Mouse (Mus musculus): ENCODE measurements at regions not wholly inside any gene's neighbourhood (a gene's known extent, or its start where the extent isn't known, plus 50 kb on each side); places are given as distances from the start of the nearest gene placed in this dataset.

DNA sequence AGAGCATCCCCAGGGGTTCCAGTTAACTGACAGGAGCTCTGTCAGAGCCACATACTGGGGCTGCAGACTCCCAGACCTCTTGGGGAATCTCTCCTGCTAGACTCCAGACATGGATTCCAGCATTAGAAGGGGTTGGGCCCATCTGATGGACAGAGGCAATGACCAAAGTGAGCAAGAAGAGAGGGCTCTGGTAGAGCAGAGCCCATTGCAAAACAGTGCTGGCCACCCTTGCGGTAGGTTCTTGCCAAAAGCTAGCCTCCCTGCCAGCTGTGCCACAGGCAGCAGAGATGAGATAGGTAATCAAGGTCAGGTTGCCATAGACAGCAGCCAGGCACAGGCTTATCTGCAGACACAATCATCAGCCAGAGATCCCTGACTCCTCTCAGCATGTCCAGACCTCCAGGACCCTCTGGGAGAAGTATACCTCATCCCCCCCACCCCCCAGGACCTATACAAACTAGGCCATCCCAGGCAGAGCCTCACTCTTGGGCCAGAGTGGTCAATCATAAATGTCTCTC lies 151.1 kb upstream of the Cdh4 start:
- no peak for DNase-seq

DNA sequence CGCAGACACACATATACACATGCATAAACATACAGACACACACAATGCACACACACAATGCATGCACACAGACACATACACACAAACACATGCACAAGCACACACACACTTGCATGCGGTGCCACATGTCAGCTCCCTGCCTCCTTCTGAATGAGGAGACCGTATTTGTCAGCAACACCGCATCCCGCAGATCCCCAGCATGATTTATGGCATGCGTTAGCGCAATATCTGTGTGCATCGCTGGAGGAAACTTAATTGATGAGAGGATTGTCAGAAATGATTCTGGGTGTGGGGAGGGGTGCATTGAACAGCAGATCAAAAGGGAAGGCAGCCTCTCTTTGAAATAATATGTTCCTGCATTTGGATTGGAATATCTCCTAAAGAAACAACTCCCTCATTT lies 150.3 kb upstream of the Cdh4 start:
- no peak for DNase-seq

DNA sequence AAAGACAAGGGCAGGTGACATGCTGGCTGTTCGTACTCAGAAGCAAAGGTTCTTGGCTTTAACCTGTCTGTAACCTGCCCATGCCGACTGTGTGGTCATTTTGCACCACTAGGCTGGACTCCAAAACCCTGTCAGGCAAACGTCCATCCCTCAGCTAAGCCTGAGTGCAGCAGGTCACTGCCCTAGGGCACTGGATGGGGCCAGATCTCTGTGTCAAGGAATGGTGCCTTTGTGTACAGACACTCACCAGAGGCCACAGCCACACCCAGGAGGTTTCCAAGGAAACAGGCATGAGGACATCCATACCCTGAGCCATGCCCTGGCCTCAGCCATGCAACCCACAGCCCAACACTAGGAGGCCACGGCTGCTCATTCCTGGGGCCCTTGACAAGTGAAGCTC lies 149.7 kb upstream of the Cdh4 start:
- no peak for DNase-seq

DNA sequence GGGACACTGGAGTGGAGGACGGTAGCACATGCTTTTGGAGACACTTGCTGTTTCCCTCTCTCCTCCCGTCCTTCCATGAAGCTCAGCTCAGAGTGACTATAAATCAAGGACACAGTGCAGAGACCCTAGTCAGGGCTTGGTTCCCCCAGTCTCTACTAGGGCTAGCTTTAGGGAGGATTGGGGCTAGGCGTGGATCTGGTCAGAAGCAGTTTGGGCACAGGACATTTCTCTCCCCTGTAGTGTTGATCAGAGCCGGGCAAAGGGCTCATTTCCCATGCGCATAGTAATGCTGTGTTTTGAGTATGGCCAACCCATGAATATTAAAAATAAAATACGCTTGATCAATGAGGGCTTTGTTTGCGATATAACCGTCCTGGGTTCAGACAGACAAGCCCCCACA lies 149.1 kb upstream of the Cdh4 start:
- no peak for DNase-seq

DNA sequence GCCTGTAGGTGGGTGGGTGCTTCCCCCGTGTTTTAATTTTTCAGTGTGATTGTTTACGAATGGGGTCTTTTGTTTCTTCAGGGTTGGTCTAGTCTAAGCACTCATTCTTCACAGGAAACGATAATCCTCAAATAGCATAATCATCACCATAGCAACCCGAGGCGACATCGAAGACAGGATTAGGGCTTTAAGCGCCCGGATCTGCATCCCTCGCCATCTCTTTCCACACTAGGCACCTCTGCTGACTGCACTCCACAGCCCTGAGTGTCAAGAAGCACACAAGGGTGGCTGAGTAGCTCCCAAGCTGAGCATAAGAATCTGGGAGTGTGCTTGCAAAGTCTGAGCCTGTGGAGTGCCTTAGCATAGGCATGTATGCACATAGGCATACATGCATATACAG lies 145.2 kb upstream of the Cdh4 start:
- no peak for DNase-seq

DNA sequence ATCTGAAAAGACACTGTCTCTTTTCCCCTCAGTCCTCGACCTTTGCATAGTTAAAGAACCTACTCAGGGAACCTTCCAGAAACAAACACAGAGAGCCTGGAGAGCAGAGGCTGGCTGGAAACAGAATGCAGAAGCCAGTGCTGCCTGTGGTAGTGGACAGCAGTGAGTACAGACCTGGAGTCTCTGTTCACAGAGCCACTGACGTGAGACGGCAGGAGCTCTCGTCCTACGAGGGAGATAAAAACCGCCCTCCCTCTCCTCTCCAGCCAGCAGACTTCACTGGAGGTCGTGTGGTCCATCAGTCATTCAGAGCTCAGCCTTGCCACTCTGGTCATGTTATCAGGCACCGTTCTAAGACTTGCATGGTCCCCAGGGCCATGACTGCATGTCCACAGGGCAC lies 138.5 kb upstream of the Cdh4 start:
- DNase-seq = no peak

DNA sequence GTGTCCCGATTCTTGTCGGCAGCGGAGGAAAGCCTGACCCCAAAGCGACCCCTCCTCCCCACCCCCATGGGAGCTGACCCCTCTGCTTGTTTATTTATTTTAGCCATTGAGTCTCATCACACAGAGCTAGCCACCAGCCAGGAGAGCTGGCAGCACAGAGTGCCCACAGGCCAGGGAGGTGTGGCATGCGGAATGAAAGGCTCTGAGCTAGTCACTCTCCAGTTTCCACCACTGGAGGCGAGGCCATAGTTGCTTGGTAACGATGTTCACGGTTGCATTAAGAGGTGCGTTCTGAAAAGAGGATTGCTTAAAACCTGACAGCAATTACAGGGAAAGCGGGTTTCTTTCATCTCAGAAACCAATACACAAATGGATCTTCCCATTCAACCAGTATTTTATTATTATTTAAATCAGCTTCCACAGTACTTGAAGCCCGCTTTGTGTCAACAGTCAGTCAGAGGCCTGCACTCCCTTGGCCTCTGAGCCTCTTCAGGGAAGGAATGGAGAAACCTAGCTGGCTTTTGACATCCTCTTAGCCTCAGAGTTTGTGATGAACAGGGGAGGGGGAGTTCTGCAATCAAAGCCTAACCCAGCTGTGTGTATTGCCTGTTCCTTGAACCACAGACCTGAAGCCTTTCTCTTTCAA lies 134.8 kb upstream of the Cdh4 start:
- DNase-seq = peak in 1 of 2 experiments; percentile 13

DNA sequence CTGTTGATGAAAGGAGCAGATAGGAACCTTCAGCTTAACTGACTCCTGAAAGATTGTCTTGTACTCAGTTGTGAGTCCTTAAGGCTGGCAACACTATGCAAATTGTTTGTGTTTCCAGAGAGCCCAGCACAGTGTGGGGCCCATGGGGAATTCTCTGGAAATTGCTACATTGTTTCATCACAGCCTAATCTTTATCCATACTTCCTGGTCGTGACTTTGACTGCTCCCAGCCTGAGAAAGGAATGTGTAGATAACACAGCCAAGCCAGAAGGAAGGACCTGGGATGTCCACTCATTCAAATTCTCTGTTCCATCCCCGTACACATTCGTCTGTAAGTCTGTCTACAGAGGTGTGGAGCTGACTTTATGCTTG lies 134.3 kb upstream of the Cdh4 start:
- DNase-seq = no peak

DNA sequence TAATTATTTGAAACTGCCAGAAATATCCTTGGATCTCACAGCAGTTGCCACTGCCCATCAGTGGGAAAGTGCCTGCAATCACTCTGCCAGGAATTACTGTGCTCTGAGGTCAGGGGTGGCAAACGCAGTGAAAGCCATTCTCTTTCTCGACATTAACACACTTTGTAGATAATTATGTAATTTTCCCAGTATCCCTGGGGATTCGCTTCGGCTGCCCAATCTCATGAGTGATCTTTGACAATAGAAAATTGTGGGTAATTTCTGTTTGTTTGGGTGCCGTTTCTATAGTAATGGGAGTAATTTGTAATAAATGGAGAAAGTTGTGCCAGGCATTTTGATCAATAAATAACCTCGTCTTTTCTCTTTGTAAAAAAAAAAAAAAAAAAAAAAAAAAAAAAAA lies 124.2 kb upstream of the Cdh4 start:
- DNase-seq = no peak

DNA sequence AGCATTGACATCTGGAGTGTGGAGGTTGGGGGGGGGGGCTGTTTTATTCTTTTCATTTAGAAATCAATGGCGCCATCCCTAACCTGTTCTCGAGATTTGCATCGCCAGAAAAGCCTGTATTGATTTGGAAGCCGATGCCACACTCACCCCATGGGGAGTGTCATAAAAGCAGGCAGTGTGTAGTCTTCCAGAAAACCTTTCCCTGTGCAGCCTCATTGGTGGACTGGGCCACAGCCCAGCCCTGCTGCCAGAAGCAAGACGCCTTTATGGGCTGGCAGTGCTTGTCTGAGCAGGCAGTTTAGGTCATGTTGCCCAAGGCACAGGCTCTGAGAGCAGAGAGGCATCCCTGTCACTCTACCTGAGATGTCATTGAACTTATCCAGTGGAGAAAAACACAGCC lies 117.0 kb upstream of the Cdh4 start:
- no peak for DNase-seq

DNA sequence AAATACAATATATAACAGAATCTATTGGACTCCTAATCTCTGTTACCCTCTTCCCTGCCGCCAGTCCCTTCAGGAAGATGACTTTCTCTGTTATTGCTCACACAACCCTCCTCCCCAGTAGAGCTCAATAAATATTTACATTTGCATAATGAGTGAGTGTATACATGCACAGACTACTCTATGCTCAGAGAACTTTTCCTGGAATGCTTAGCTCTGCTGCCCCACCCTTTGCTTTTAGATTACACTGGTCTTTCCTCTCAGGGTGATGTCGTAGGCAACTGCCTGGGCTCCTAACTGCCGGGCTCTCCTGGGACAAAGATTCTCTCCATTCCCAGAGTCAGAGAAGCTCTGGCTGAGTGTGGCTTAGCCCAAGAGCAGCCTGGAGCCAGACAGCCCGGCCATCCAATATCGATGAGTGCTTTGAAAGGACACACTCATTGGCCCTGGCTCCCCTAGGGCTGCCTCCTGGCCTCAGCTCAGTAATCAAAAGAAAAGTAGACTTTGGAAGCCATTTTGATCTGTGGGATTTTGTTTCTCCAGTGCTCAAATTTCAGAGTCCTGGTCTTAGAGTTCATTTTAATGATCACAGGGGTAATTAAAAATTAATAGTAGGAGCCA lies 109.2 kb upstream of the Cdh4 start:
- no peak for DNase-seq

DNA sequence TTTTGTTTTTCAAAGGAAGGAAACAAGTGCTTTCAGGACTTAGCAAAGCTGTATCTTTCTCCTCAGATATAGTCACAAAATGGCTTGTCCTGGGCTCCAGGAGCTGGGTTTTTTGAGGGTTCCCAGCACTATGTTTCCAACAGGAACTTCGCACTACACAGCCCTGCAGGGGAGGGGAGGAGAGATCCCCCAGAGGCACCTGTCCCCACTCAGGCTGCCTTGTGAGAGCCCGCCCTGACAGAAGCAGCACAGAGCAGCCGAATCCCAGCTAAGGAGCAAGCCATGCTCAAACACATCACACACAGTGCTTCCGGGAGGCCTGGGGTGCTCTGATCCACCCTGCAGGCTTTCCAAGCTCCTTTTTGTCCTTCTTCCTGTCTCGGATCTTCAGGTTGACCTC lies 108.6 kb upstream of the Cdh4 start:
- no peak for DNase-seq

DNA sequence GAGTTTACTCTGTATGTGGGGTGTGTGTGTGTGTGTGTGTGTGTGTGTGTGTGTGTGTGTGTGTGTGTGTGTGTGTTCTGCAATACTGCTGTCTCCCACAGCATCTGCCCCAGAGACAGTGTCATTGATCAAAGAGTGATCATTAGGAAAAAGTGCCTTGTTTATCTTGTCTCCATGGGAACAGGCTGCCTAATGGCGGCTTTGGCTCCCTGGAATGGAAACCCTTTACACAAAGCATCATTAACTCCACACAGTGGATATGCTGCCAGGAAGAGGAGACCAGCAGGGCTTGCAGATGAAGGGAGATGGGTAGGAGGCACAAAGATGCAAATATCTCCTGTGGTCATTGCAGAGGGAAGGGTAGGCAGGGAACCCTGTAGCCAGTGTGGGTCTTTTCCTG lies 106.0 kb upstream of the Cdh4 start:
- DNase-seq = no peak

DNA sequence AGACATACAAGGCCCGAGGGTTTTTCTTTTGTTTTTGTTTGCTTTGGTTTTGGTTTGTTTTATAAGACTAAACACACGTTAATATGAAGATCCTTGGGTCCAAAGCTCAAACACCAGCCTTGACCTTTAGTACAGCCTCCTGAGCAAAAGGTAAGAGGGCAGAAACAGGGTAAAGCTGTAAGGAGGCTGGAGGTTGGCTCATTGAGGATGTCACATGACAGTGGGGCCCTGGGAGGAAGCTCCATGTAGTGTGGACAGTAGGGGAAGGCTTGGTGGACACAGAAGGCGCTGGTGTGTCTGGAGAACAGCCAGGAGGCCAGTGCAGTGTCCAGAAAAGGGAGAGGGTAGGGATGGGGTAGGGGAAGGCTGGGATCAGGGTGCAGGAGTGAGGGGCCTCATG lies 89.6 kb upstream of the Cdh4 start:
- no peak for DNase-seq

DNA sequence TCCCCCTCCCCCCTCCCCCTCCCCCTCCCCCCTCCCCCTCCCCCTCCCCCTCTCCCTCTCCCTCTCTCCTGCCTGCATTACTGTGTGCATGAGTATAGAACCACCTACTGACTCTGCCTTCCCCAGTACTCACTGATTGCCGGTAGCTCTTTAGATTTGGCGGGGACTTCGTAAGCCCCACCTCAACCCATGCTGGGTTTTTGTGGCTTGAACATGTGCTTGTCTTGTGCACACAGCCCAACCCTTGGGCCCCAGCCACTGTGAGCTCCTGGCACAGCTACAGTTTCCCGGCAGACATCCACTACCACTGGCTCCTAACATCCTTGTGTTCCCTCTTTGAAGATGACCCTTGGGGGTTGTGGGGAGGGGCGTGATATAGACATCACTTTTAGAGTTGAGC lies 87.4 kb upstream of the Cdh4 start:
- DNase-seq = no peak

DNA sequence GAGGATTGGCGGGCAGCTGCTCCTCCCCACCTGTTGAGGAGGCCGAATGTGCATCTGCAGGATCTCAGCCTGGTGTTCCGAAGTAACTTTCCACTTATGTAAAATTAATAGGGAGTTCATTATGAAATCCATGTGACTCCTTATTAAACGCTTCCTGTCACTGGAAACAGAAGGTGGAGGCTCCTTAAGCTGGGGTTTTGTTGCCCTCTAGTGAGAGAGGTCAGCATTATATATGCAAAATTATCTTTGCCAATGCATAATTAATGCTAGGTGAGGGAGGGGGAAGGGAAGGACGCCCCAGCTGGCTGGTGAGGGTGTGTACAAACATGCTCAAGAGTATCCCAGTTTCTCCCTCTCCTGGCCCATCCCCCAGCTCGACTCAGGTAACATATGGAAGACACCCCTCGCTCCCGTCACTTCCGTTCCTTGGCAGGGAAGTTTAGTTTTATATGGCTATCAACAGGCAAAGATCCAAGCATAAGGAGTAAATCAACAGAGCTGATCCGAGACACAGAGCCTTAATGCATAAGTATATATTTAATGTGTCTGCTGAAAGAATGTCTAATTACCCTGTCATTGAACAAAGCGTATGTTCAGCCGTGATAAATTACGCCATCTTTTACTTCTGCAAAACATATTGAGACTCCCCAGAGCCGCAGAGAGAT lies 71.2 kb upstream of the Cdh4 start:
- no peak for DNase-seq

DNA sequence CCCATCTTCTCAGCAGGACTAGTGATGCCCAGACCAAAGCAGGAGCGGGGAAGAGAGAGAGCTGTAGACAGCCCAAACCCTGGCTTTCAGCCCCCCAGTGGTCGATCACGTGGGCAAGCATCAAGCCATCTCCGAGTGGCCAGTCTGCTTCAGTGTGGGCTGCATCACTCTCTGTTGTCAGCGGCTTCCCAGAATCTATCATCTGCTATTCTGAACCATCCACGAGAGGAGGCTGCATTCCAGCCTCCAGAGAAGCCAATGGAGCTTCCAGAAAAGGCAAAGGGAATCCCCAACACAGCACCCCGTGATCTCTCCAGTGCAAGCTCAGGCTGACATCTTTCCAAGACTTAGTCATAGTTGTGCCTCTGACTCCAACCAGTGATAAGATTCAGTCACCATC lies 70.7 kb upstream of the Cdh4 start:
- peak in 1 of 2 experiments; percentile 15 for DNase-seq

DNA sequence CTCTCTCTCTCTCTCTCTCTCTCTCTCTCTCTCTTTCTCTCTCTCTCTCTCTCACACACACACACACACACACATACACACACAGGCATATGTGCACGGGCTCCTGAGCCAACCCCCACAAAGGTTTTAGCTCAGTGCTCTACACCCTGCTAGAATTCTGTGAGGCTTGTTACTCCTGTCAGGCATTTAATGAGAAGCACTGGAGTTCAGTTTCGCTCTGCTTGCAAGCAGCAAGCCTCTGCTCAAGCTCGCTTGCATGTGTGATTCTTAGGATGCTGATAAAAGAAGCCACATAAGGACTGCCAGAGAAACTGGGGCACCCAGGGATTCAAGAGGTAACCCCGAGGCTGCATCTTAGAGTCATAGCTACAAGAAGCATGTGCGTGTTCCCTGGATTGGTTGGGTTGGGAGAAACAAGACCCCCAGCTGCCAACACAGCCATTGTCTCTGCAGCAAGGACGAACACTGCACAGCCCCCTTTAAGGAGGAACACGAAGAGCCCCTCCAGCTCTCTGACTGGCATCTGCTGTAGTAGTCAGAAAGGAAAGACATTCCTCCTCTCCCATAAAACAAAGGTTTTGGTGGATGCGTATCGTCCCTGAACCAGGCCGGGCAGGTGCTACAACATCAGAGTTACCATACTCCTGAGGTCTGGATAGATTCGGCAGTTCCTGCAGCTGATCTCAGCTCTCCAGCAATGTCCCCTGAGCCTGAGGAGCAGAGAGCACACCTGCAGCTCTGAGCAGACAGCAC lies 62.4 kb upstream of the Cdh4 start:
- DNase-seq = no peak

DNA sequence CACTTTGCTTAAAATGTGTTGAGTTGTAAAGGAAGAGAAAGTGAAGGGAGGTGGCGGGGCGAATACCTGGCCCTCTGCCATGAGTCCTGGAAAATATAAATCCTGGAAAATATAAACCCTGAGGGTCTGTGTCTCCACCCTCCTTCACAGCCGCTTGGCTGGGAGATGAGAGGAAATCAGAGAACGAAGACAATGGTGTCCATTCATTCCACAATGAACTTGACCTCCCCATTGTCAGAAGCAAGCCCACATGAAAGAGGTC lies 61.9 kb upstream of the Cdh4 start:
- no peak for DNase-seq

DNA sequence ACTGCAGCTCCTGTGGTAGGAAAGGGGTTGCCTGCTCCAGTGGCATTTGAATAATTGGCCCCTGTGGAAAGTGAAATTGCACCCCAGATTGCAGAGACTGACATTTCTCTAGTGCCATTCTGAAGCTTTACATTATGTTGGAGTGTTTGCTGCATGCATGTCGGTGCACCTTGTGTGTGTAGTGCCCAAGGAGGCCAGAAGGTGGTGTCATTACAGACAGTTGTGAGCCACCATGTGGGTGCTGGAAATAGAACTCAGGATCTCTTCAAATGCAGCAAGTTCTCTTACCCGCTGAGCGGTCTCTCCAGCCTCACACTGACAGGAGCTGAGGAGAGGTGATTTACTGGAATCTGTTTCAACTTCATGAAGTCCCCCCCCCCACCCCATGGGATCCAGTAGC lies 60.3 kb upstream of the Cdh4 start:
- no peak for DNase-seq

DNA sequence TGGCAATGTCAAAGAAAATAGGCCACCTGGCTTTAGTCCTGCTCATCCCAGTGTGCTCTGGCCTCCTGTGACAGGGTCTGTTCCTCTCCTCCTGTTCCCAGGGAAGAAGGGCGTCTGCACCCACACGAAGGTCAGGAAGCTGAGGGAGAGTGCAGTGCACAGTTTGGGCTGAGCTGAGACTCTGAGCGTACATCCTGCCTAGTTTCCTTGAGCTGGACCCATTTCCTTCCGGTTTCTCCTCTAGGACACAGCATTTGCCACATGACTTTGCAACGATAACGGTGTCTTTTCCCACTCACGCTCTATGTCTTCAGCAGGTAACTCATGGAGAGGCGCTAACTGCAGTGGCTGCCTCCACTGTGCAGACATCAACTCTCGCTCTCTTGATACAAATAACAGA lies 59.6 kb upstream of the Cdh4 start:
- DNase-seq = no peak

DNA sequence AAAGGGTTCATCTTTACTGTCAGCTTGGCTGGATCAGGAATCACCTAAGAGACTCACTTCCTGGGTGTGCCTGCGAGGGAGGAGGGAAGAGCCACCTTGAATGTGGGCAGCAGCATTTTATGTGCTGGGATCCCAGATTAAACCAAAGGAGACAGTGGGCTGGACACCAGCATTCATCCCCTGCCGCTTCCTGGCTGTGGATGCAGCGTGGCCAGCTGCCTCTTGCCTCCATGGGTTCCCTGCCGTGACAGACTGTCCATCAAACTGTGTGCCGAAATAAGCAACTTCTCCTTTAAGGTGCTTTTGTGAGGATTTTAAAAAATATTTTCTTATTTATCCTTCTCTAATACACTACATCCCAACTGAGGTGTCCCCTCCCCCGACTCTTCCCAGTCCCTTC lies 55.4 kb upstream of the Cdh4 start:
- DNase-seq = no peak

DNA sequence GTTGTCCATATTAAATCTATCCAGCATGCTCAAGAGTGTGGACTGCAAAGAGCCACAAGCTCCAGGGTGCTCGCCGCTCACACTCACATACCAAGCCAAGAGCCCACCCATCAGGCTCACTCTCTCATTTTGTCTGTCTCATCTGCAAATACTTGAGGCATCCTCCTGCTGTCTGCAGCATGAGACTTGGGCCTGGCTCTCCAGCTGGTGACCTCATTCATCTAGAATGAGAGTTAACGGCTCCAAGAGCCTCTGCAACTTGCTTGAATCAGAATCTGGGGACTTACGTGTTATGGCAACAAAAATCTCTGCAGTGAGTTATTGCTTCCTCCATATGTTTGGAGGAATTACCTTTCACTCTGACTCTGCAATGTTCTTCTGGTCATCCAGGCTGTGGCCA lies 51.7 kb upstream of the Cdh4 start:
- no peak for DNase-seq

DNA sequence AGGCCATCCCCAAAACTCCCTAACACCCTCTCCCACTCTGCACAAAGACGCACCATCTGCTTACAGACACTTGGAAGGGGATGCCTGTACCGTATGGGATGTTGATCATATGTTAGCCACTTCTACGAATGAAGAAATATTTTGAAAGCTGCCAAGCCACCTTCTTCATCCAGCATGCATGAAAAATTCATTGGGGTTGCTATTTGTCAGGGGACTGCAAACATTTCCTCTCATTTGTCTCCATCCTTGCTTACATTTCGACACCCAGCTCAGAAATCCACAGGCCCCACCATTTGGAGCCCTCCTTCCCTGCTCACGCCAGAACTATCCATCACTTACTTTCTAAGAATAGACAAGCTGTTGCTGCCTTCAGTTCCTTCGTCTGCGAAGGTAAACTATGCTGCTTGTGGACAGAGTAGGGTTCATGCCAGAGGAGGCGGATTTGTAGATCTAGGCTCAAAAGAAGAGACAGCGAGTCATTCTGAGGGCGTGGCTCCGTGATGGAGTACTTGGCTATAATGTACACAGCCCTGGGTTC lies 51.2 kb upstream of the Cdh4 start:
- no peak for DNase-seq
